Mouse (Mus musculus): Measurements from ENCODE around the gene Xylt2. TPM values are rescaled to one million over a fixed set of nuclear protein-coding genes. Genes with fewer than 3 reads are reported as not detected.
"Not testable (repeated sequence)": the region's sequence is repeated elsewhere in the genome, so short reads cannot be mapped to it uniquely, and the experiment has no call there.

Xylt2 gene
- total RNA-seq (2021) = 10 to 100 TPM; 22.8 to 24.6 TPM
- long read RNA-seq, transcript Xylt2-201 (11 exons, 3,442 nt) = major isoform, 36 of 65 reads
- long read RNA-seq, partial matches to known transcripts = 2 of 65 reads
- long read RNA-seq, other reads (novel, unspliced or antisense) = 27 of 65 reads

GRCm38 (mm10) chr11:94676754-94677606 is at the start of gene Xylt2:
Gene Xylt2 (minus strand): TSS chr11:94677515.
- DNase-seq (ENCODE audit: low spot score in 2 of 2) = peak; percentile 87 to 91

GRCm38 (mm10) chr11:94719216-94719615 is 41.9 kb upstream of the Xylt2 start:
- DNase-seq (ENCODE audit: low spot score in 2 of 2) = no peak

DNA sequence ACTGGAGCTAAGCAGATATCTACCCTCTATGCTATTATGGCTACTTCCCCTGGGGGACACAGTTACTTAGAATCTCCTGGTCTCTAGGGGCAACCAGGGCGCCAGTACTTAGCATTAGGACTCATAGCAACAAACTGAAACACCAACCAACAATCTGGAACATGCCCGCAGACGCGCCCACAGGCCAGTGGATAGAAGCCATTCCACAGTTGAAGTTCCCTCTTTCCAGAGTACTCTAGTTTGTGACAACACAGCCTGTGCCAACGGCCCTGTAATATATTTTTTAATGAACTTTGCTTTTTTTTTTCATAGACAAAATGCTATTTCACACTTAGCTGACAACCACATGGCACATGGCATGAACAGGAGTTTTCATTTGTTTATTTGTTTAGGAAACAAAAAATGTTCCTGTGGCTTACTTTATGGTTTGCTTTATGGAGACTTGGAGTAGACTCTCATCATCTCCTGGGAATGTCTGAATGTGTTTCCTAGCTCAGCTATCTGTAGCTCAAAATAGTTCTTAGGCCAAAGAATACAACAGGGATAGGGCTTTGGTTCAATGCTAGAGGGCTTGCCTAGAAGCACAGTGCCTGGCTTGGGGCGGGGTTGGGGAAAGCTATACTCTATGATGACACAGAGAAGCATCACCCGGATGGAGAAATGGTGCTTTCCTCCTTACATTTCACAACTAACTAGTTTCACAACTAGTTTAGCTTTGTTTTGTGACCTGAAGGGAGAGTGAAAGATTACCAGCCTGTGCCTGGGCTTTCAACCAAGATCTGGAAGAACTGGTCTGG is 41.0 kb upstream of the Xylt2 start:
- DNase-seq (ENCODE audit: low spot score in 2 of 2) = no peak

DNA sequence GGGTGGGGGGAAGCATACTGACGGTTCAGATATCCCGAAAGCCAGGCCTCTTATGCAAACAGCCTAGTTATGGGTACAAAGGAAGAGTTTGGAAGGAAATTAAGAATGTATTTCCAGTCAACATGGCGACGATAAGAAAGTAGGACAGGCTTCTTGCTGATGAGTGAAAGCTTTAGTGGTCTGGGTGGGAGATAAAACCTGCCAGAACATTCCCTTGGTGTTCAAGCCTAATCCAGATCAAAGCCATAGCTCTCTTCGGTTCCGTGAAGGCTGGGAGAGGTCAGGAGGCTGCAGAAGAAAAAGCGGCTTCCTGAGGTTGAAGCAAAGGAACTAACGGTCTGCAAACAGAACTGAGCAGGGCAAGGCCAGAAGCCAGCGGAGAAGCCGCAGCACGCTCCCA is 39.9 kb upstream of the Xylt2 start:
- DNase-seq (ENCODE audit: low spot score in 2 of 2) = no peak

GRCm38 (mm10) chr11:94716754-94717153 is 39.4 kb upstream of the Xylt2 start:
- DNase-seq (ENCODE audit: low spot score in 2 of 2) = peak in 1 of 2 experiments; percentile 34

DNA sequence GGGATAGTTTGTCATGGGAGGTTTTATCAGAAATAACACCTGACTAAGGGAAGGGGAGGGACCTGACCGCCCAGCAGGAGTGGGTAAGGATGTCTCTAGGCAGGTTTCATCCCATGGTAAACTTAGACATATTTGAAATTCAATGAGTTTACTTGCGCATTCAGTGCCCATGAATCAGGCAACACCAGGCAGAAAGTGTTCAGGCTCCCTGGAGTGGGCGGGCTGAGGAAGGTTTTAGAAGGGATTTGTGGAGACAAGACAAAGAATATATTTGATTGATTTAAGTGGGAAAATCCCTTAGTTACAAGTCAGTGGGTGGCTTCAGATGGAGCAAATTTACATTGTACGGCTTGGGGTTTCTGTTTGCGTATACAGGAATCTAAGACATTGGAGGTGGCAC is 38.3 kb upstream of the Xylt2 start:
- DNase-seq (ENCODE audit: low spot score in 2 of 2) = peak in 1 of 2 experiments; percentile 22

GRCm38 (mm10) chr11:94713246-94713860 is 36.0 kb upstream of the Xylt2 start:
- DNase-seq (ENCODE audit: low spot score in 2 of 2) = no peak

DNA sequence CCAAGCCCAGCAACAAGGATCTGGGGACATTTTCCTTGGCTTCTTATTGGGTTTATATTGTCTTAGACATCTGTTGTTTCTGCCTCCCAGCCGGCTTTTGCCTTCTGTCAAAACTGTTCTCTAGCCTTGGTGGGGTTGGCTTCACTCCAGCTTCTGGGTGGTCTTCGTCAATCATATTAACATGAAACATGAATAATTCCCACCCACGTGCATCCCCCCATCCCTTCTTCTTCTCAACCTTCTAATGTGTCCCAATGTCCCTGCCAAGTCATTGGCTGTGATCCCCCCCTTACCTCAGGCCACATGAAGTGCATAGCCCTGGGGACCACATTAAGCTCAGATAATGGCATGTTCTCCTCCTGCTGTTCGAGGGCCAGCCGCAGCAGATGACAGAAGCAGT is 27.2 kb upstream of the Xylt2 start, which contains the start of gene Gm11541:
Gene Gm11541 (minus strand): TSS at position 28 of the 400 bp plus-strand sequence.
- DNase-seq (ENCODE audit: low spot score in 2 of 2) = peak in 1 of 2 experiments; percentile 8

DNA sequence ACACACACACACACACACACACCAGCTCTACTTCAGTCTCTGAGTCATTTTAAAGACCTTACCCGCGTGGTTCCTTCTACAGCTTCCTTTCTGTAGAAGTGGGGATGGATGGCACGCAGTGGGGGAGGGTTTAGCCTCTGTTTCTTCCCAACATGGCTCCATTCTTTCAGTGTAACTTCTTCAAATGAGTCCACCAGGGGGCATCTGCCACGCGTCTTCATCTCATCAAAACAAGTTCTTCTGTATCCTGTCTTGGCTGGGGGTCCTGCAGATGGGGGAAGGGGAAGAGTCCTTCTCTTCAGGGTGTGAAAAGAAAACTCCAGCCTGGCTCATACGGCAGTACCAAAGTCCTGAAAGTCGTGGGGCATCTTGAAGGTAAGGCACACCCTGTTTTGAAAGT is 26.7 kb upstream of the Xylt2 start:
- DNase-seq (ENCODE audit: low spot score in 2 of 2) = no peak

GRCm38 (mm10) chr11:94702216-94702610 is 24.9 kb upstream of the Xylt2 start:
- DNase-seq (ENCODE audit: low spot score in 2 of 2) = no peak

GRCm38 (mm10) chr11:94701401-94702215 is 24.3 kb upstream of the Xylt2 start:
- no peak for DNase-seq (ENCODE audit: low spot score in 2 of 2)

- no peak for DNase-seq (ENCODE audit: low spot score in 2 of 2)
Measured at GRCm38 (mm10) chr11:94699399-94699798, 22.1 kb upstream of the Xylt2 start.

GRCm38 (mm10) chr11:94697703-94698464 is 20.6 kb upstream of the Xylt2 start:
- no peak for DNase-seq (ENCODE audit: low spot score in 2 of 2)

DNA sequence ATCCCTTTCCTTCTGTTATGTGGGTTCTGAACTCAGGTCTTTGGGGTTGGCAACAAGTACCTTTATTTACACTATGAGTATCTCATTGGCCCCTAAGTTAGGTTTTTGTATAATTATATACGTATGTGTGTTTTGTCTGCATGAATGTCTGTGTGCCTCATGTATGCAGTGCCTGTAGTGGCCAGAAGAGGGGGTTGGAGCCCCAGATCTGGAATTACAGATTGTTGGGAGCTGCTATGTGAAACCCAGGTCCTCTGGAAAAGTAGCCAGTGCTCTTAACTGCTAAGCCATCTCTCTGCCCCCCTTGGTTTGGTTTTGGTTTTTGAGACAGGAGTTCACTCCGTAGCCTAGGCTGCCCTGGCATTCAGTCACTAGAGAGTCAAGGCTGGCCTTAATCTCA is 19.8 kb upstream of the Xylt2 start:
- no peak for DNase-seq (ENCODE audit: low spot score in 2 of 2)

DNA sequence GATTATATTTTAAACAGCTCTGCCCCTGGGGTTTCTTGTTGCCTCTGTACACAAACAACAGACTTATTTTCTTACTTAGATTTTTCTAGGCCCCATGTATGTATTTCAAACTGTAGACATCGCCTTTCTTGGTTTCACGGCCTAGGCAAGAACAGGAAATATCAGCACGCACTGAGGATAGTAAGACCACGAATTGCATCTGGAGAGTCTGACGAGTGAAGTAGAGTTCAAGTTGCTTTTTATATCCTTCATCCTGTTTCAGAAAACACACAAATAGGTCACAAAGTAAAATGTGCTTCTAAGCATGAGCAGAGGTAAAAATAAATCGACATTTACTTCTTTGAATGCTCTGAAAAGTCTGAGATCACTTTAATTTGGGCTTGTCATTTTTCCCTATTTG is 18.2 kb upstream of the Xylt2 start:
- DNase-seq (ENCODE audit: low spot score in 2 of 2) = no peak

DNA sequence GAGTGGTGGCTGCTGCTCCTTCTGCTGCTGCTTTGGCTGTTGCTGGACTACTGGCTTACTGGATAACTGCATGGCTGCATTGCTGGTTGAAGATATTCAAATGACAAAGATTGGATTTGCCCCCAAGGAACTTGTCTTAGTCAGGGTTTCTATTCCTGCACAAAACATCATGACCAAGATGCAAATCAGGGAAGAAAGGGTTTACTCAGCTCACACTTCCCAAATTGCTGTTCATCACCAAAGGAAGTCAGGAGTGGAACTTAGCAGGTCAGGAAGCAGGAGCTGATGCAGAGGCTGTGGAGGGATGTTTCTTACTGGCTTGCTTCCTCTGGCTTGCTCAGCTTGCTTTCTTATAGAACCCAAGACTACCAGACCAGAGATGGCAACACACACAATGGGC is 15.2 kb upstream of the Xylt2 start:
- DNase-seq (ENCODE audit: low spot score in 2 of 2) = not testable (repeated sequence)

- no peak for DNase-seq (ENCODE audit: low spot score in 2 of 2)
Measured at GRCm38 (mm10) chr11:94687178-94687577, 9.9 kb upstream of the Xylt2 start.

- no peak for DNase-seq (ENCODE audit: low spot score in 2 of 2)
Measured at GRCm38 (mm10) chr11:94682427-94682826, 5.1 kb upstream of the Xylt2 start.

DNA sequence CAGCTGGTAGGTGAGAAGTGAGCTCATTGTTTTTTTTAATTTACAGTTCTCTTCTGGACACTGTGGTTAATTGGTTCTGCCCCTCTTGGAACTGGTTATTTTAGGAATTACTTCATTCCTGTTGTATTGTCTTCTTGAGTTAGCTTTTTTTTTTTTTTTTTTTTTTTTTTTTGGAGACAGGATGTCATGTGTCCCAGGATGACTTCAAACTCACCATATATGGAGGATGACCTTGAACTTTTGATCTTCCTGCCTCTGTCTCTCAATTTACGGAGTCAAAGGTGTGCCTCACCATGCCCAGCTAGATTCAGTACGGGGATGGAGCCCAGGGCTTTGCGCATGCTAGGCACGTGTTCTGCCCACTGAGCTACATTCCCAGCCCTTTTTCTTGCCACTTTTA is 4.3 kb upstream of the Xylt2 start:
- no peak for DNase-seq (ENCODE audit: low spot score in 2 of 2)

- no peak for DNase-seq (ENCODE audit: low spot score in 2 of 2)
Measured at GRCm38 (mm10) chr11:94680639-94681038, 3.3 kb upstream of the Xylt2 start.
